Mouse (Mus musculus): ENCODE measurements around the gene Ift52. TPM values are rescaled to one million over a fixed set of nuclear protein-coding genes. Genes with fewer than 3 reads are reported as not detected.

Gene Ift52
- polyA plus RNA-seq (2016; fragmentation: Nextera tagmentation; extraction: Ambion mirVana): 53.5 and 58.9 TPM in 2 replicates

GRCm38 (mm10) chr2:163016916-163017743, at the start of gene Ift52:
Ift52 (plus strand) TSS chr2:163017354.
- H3K9me3 ChIP-seq: no peaks in the 10 kb centered on the region
- ATAC-seq (ENCODE audit: low FRiP score, low read depth): peak; percentile 96
- WGBS: under 1% methylated on average over 57 of the region's 57 CpGs
- peak within 1 kb of the TSS; percentile 64 for H3K27ac ChIP-seq (replicated peaks)
- no peaks in the 10 kb centered on the region for H3K27me3 ChIP-seq
- H3K9ac ChIP-seq (replicated peaks): peak within 1 kb of the TSS; percentile 78
- H3K4me3 ChIP-seq: peak within 1 kb of the TSS; percentile 91
- H3K4me1 ChIP-seq: peaks cover 11% of the 10 kb centered on the region
- peak within 1 kb of the TSS; percentile 63 for H3K4me2 ChIP-seq (replicated peaks)
- H3K36me3 ChIP-seq: no peaks in the 10 kb centered on the region

DNA sequence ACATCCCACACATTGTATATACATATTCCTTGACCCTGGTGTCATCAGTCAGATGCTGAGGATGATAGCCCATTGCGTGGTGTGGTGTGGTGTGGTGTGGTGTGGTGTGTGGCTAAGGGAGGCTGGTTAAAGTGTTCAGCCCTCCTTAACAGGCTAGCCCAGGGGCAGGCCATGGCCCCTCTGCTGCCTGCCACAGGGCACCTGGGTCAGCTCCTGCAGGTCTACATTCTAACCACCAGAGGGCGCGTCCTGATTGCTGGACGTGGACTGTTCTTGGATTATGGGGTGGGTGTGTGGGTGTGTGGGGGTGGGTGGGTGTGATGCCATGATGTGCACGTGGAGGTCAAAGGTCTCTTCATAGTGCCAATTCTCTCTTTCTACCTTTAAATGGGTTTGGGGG, 48.8 kb upstream of the Ift52 start:
- no peak overlapping the region for H3K4me3 ChIP-seq
- H3K4me1 ChIP-seq: peaks cover 2% of the 10 kb centered on the region; the same call in 1 of the 2 replicates
- no peak overlapping the region for H3K27ac ChIP-seq (replicated peaks)
- H3K4me2 ChIP-seq (replicated peaks): no peak overlapping the region
- H3K9me3 ChIP-seq: no peaks in the 10 kb centered on the region
- WGBS: 11% methylated on average over 5 of the region's 5 CpGs
- H3K9ac ChIP-seq (replicated peaks): no peak overlapping the region
- H3K27me3 ChIP-seq: no peaks in the 10 kb centered on the region
- no peaks in the 10 kb centered on the region for H3K36me3 ChIP-seq
- peak; percentile 30; the same call in 1 of the 2 replicates for ATAC-seq (ENCODE audit: low FRiP score, low read depth)

- Histone ChIP-seq H3K27ac (replicated peaks) (no peak overlapping the region), H3K4me1 (peaks cover 9% of the 10 kb centered on the region), H3K4me3 (no peak overlapping the region), H3K9me3 (no peaks in the 10 kb centered on the region), H3K4me2 (replicated peaks) (no peak overlapping the region), H3K9ac (replicated peaks) (no peak overlapping the region), H3K27me3 (no peaks in the 10 kb centered on the region), H3K36me3 (no peaks in the 10 kb centered on the region)
- ATAC-seq (ENCODE audit: low FRiP score, low read depth): no peak
- 81% methylated on average over 3 of the region's 3 CpGs for WGBS
These were observed 48.1 kb upstream of the Ift52 start for GRCm38 (mm10) chr2:162969101-162969500.

- H3K4me3 ChIP-seq: no peak overlapping the region
- no peak overlapping the region for H3K9ac ChIP-seq (replicated peaks)
- H3K27ac ChIP-seq (replicated peaks): no peak overlapping the region
- no peak overlapping the region for H3K4me2 ChIP-seq (replicated peaks)
- no peaks in the 10 kb centered on the region for H3K36me3 ChIP-seq
- H3K27me3 ChIP-seq: no peaks in the 10 kb centered on the region
- 91% methylated on average over 6 of the region's 6 CpGs for WGBS
- peaks cover 16% of the 10 kb centered on the region for H3K4me1 ChIP-seq
- H3K9me3 ChIP-seq: no peaks in the 10 kb centered on the region
- ATAC-seq (ENCODE audit: low FRiP score, low read depth): no peak
These were observed 46.3 kb upstream of the Ift52 start for GRCm38 (mm10) chr2:162970896-162971295.

- Histone ChIP-seq H3K9ac (replicated peaks) (no peak overlapping the region), H3K36me3 (no peaks in the 10 kb centered on the region), H3K4me3 (no peak overlapping the region), H3K27me3 (no peaks in the 10 kb centered on the region), H3K4me2 (replicated peaks) (no peak overlapping the region), H3K27ac (replicated peaks) (no peak overlapping the region), H3K9me3 (no peaks in the 10 kb centered on the region), H3K4me1 (peaks cover 16% of the 10 kb centered on the region)
- ATAC-seq (ENCODE audit: low FRiP score, low read depth): no peak
- 74% methylated on average over 7 of the region's 7 CpGs for WGBS
These were observed 44.4 kb upstream of the Ift52 start for GRCm38 (mm10) chr2:162972752-162973151.

DNA sequence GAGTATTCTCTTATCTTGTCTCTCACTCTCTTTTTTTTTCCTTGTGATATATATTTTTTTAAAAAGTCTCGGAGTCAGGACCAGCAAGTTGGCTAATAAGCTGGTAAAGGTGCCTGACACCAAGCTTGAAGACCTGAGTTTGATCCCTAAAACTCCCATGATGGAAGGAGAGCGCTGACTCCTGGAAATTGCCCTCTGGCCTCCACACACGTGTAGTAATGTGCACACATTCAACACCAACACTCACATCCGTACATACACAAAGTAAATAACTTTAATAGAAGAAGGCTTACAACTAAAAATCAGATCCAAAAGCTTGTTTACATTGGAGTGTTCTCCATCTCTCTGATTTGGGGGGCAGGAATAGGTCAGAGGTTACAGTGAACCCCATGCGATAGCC, 43.9 kb upstream of the Ift52 start:
- WGBS: 81% methylated on average over 5 of the region's 5 CpGs
- H3K4me1 ChIP-seq: peaks cover 16% of the 10 kb centered on the region

GRCm38 (mm10) chr2:162973637-162974036, 43.5 kb upstream of the Ift52 start:
- 0 out of 2 replicates have a peak overlapping the region, but pooled peaks have one; percentile 30 for H3K27ac ChIP-seq (replicated peaks)
- ATAC-seq (ENCODE audit: low FRiP score, low read depth): 0 out of 2 replicates have a peak, but pooled peaks have one; percentile 41

More for the DNA sequence above, 43.9 kb upstream of the Ift52 start:
- Histone ChIP-seq H3K4me2 (replicated peaks) (no peak overlapping the region), H3K36me3 (no peaks in the 10 kb centered on the region), H3K27me3 (no peaks in the 10 kb centered on the region), H3K27ac (replicated peaks) (no peak overlapping the region), H3K4me3 (no peak overlapping the region), H3K9me3 (no peaks in the 10 kb centered on the region), H3K9ac (replicated peaks) (no peak overlapping the region)
- ATAC-seq (ENCODE audit: low FRiP score, low read depth): no peak

DNA sequence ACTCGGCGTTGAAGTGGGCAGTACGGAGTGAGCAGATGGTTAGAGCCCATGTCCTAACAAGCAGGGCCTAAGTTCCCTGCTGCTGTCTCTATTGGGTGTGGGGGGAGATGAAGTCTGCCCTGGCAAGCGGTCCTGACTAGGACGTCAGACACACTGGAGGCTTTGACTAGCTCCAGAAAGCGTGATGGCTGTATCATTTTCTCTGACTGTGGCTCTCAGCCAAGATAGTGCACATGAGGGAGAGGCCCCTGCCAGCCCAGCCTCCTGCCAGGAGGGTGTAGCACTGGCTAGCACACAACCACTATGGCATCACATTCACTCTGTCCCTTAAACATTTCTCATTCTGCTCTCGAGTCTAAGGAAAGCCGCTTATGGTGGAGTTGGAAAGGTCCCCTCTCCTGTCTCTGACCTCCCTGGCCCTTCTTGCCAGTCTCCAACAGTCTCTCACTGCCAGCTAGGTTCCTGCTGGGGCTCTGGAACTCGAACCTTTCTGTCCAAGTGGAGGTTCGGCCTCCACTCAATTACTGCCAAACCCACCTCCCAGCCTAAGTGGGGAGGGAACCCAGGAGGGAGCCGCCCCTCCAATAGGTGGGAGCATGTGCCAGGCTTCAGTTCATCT, 41.9 kb upstream of the Ift52 start:
- H3K27ac ChIP-seq (replicated peaks): no peak overlapping the region
- H3K27me3 ChIP-seq: no peaks in the 10 kb centered on the region
- no peak overlapping the region for H3K9ac ChIP-seq (replicated peaks)
- H3K9me3 ChIP-seq: no peaks in the 10 kb centered on the region
- H3K4me1 ChIP-seq: peaks cover 16% of the 10 kb centered on the region
- H3K4me2 ChIP-seq (replicated peaks): no peak overlapping the region
- H3K4me3 ChIP-seq: no peak overlapping the region
- WGBS: 82% methylated on average over 11 of the region's 11 CpGs
- no peak for ATAC-seq (ENCODE audit: low FRiP score, low read depth)
- no peaks in the 10 kb centered on the region for H3K36me3 ChIP-seq

More at GRCm38 (mm10) chr2:162973637-162974036, 43.5 kb upstream of the Ift52 start:
- no peaks in the 10 kb centered on the region for H3K36me3 ChIP-seq
- no peaks in the 10 kb centered on the region for H3K27me3 ChIP-seq
- WGBS: 44% methylated on average over 11 of the region's 11 CpGs
- H3K4me3 ChIP-seq: no peak overlapping the region
- no peaks in the 10 kb centered on the region for H3K9me3 ChIP-seq
- no peak overlapping the region for H3K4me2 ChIP-seq (replicated peaks)
- no peak overlapping the region for H3K9ac ChIP-seq (replicated peaks)
- H3K4me1 ChIP-seq: peaks cover 16% of the 10 kb centered on the region

DNA sequence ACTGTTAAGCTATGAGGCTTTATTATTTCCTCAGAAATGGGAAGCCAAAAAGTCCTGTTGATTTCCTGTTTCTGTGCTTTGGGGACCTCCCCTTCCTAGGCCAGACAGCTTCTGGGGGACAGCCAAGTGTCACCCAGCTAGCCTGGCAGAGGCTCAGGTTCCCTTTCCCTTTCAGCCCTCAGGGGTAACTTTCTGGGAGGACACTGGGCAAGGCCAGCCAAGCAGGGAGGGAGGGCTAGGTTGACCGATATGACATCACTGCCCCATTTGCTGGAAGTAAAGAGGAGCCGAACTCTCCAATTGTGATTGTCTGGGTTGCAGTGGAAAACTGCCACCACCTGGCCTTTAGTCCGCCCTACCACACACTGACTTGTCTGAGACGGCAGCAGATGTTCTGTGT, 41.2 kb upstream of the Ift52 start:
- ATAC-seq (ENCODE audit: low FRiP score, low read depth): no peak
- H3K27ac ChIP-seq (replicated peaks): no peak overlapping the region
- 83% methylated on average over 4 of the region's 4 CpGs for WGBS
- peaks cover 16% of the 10 kb centered on the region for H3K4me1 ChIP-seq
- H3K9me3 ChIP-seq: no peaks in the 10 kb centered on the region
- H3K36me3 ChIP-seq: no peaks in the 10 kb centered on the region
- no peaks in the 10 kb centered on the region for H3K27me3 ChIP-seq
- no peak overlapping the region for H3K9ac ChIP-seq (replicated peaks)
- no peak overlapping the region for H3K4me2 ChIP-seq (replicated peaks)
- H3K4me3 ChIP-seq: no peak overlapping the region

GRCm38 (mm10) chr2:162984381-162984780, 32.8 kb upstream of the Ift52 start:
- H3K4me2 ChIP-seq (replicated peaks): no peak overlapping the region
- no peaks in the 10 kb centered on the region; the same call in 1 of the 2 replicates for H3K27me3 ChIP-seq
- no peaks in the 10 kb centered on the region for H3K36me3 ChIP-seq
- no peaks in the 10 kb centered on the region for H3K9me3 ChIP-seq
- 92% methylated on average over 6 of the region's 6 CpGs for WGBS
- no peak overlapping the region for H3K9ac ChIP-seq (replicated peaks)
- no peak for ATAC-seq (ENCODE audit: low FRiP score, low read depth)
- no peak overlapping the region for H3K4me3 ChIP-seq
- H3K4me1 ChIP-seq: no peaks in the 10 kb centered on the region
- H3K27ac ChIP-seq (replicated peaks): no peak overlapping the region

- Histone ChIP-seq H3K4me1 (no peaks in the 10 kb centered on the region), H3K36me3 (no peaks in the 10 kb centered on the region), H3K4me2 (replicated peaks) (no peak overlapping the region), H3K27ac (replicated peaks) (no peak overlapping the region), H3K4me3 (no peak overlapping the region), H3K27me3 (no peaks in the 10 kb centered on the region; the same call in 1 of the 2 replicates), H3K9me3 (no peaks in the 10 kb centered on the region), H3K9ac (replicated peaks) (no peak overlapping the region)
- ATAC-seq (ENCODE audit: low FRiP score, low read depth): no peak
- 73% methylated on average over 3 of the region's 3 CpGs for WGBS
These were observed 31.2 kb upstream of the Ift52 start for GRCm38 (mm10) chr2:162985923-162986322.

DNA sequence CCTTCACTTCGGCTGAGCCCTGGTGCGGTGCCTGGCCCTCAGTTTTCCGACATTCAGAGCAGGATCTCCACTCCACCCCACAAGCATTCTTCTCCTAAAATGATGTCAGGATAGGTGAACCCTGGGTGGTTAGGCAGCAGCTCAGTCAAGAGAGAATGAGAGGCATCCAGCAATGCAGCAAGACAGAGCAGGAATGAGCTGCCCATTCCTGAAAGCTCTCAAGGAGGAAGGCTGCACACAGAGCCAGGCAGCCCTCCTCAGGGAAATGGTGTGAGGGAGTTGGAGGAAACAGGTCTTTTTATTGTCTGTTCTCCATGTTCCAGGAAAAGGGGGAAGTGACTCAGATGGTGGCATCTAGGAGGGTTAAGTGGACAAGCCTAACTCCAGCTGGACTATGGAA, 30.4 kb upstream of the Ift52 start:
- no peak overlapping the region for H3K4me3 ChIP-seq
- H3K27ac ChIP-seq (replicated peaks): no peak overlapping the region
- no peaks in the 10 kb centered on the region for H3K9me3 ChIP-seq
- peaks cover 8% of the 10 kb centered on the region for H3K27me3 ChIP-seq
- no peaks in the 10 kb centered on the region for H3K4me1 ChIP-seq
- no peak overlapping the region for H3K4me2 ChIP-seq (replicated peaks)
- no peak for ATAC-seq (ENCODE audit: low FRiP score, low read depth)
- WGBS: 87% methylated on average over 3 of the region's 3 CpGs
- H3K36me3 ChIP-seq: no peaks in the 10 kb centered on the region
- no peak overlapping the region for H3K9ac ChIP-seq (replicated peaks)

Data from midbrain, embryonic 12.5 days (tissue).